24 mouse cellular contexts compared by ENCODE assay signal in genomic region chr1:154036729-154037270, GRCm38 (mm10).
DNase-seq lines count a peak whose midpoint lies in the region; ATAC-seq lines count a peak whose summit lies in the region.
"Had no signal": no experiment of that assay in that cellular context is flagged by ENCODE, and none has a peak within 500 bp of the region (broad histone marks: within the 10 kb centered on the region; RNA-seq: fewer than 3 reads in every experiment).

No protein-coding gene starts in this region.

- no peak overlapping the region for H3K4me3 ChIP-seq in liver, embryonic 12.5 days
- H3K4me3 ChIP-seq: embryonic facial prominence, embryonic 13.5 days; heart, embryonic 15.5 days; left cerebral cortex, adult 2 months; limb, embryonic 10.5 days; megakaryocyte, embryonic 14.5 days; stomach, embryonic 15.5 days had no signal

- no peak for ATAC-seq in liver, embryonic 12.5 days
- no peak for ATAC-seq in monocyte, adult 5-6 weeks (replicated peaks; ENCODE audit: insufficient number of reproducible peaks, low FRiP score, low TSS enrichment, poor library complexity, severe bottlenecking)
- ATAC-seq: CD4-positive, CD25-positive, alpha-beta regulatory T cell, adult 4 months; forebrain, embryonic 14.5 days; hindbrain, postnatal 0 days; midbrain, embryonic 16.5 days had no signal

- peak; percentile 71 for DNase-seq in heart, adult 11 months
- no peak for DNase-seq in heart, adult 18-20 months
- peak; percentile 86 for DNase-seq in MEL-GATA-1-ER (ENCODE audit: extremely low read depth, low read depth)
- peak; percentile 21 for DNase-seq in retina, postnatal 1 day
- DNase-seq in layer of hippocampus, adult 11-12 months (ENCODE audit: low spot score) = no peak
- DNase-seq in urinary bladder, adult 18-20 months (ENCODE audit: low spot score in 2 of 2) = no peak
- DNase-seq: adrenal gland, adult 8-10 months; cerebellum, postnatal 14 days; gastrocnemius, postnatal 10 days; heart, postnatal 4 days; lung, adult 2 months; thymus, postnatal 14 days had no signal

- WGBS in liver, embryonic 12.5 days (ENCODE audit: insufficient replicate concordance) = 57% methylated on average over 4 of the region's 4 CpGs

- H3K9me3 ChIP-seq in liver, embryonic 12.5 days (replicated peaks) = no peaks in the 10 kb centered on the region
- H3K9me3 ChIP-seq: embryonic facial prominence, embryonic 13.5 days; heart, embryonic 15.5 days; limb, embryonic 10.5 days; megakaryocyte, embryonic 14.5 days; stomach, embryonic 15.5 days had no signal

- H3K27ac ChIP-seq in liver, embryonic 12.5 days = peak overlapping the region; percentile 69
- H3K27ac ChIP-seq: embryonic facial prominence, embryonic 13.5 days; heart, embryonic 15.5 days; hindbrain, postnatal 0 days; left cerebral cortex, adult 2 months; limb, embryonic 10.5 days; stomach, embryonic 15.5 days had no signal

- H3K4me1 ChIP-seq in liver, embryonic 12.5 days = peaks cover 56% of the 10 kb centered on the region
- H3K4me1 ChIP-seq: embryonic facial prominence, embryonic 13.5 days; stomach, embryonic 15.5 days had no signal

- H3K27me3 ChIP-seq in liver, embryonic 12.5 days (replicated peaks) = no peaks in the 10 kb centered on the region
- H3K27me3 ChIP-seq: embryonic facial prominence, embryonic 13.5 days; heart, embryonic 15.5 days; megakaryocyte, embryonic 14.5 days; stomach, embryonic 15.5 days had no signal

- H3K4me2 ChIP-seq in liver, embryonic 12.5 days = no peak overlapping the region
- H3K4me2 ChIP-seq: embryonic facial prominence, embryonic 13.5 days; heart, embryonic 15.5 days; stomach, embryonic 15.5 days had no signal

- H3K9ac ChIP-seq in liver, embryonic 12.5 days = peak overlapping the region; percentile 25; the same call in 1 of the 2 replicates
- H3K9ac ChIP-seq: embryonic facial prominence, embryonic 13.5 days; heart, embryonic 15.5 days; stomach, embryonic 15.5 days had no signal

- no peaks in the 10 kb centered on the region for H3K36me3 ChIP-seq in liver, embryonic 12.5 days
- H3K36me3 ChIP-seq: embryonic facial prominence, embryonic 13.5 days; heart, embryonic 15.5 days; limb, embryonic 10.5 days; stomach, embryonic 15.5 days had no signal

Comparison
In these comparisons a context has a peak if more than half of its experiments do, and no peak if none do; other contexts are left out.
1. DNase-seq: peak in heart, adult 11 months (single experiment), MEL-GATA-1-ER (single experiment) and retina, postnatal 1 day (single experiment); none in heart, adult 18-20 months (0 of 2), layer of hippocampus, adult 11-12 months (single experiment) and urinary bladder, adult 18-20 months (0 of 2).